Mouse (Mus musculus): ENCODE measurements around the gene Pdpn. TPM values are rescaled to one million over a fixed set of nuclear protein-coding genes. Genes with fewer than 3 reads are reported as not detected.

Gene Pdpn
- polyA plus RNA-seq, 2 experiments: 34.3 to 80.3 TPM

DNA sequence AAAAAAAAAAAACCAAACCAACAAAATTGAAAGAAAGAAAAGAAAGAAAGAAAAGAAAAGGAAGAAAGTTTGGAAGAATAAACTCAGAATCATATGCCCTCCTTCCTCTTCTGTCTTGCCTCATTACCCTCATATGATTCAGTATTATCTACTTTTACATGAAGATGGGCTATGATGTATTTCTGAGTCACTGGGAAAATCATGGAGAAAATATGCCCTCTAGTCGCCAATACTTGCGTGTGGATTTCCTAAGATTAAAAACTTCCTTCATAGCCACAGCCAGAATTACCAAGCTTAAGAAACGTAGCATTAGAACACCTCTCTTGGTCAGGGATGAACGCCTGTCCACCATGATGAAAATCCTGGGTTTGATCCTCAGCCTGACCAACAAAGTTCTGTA, 5.7 kb upstream of the Pdpn start:
- WGBS: 88% methylated on average over 4 of the region's 4 CpGs
- ATAC-seq (ENCODE audit: low FRiP score, low read depth) (no peak), DNase-seq (ENCODE audit: low spot score) (no peak)
- Histone ChIP-seq H3K9ac (ENCODE audit: low read depth, low read length, severe bottlenecking) (no peak overlapping the region), H3K27ac (replicated peaks; ENCODE audit: low read depth, low read length) (no peak overlapping the region), H3K36me3 (ENCODE audit: control insufficient read depth, insufficient read depth, low read length) (no peaks in the 10 kb centered on the region), H3K4me2 (replicated peaks; ENCODE audit: low read depth, low read length, severe bottlenecking) (no peak overlapping the region), H3K9me3 (ENCODE audit: control insufficient read depth, low read length) (no peaks in the 10 kb centered on the region), H3K4me3 (replicated peaks; ENCODE audit: low read length) (no peak overlapping the region), H3K27me3 (ENCODE audit: control insufficient read depth, insufficient read depth, low read length) (no peaks in the 10 kb centered on the region), H3K4me1 (ENCODE audit: control insufficient read depth, insufficient read depth, low read length) (peaks cover 9% of the 10 kb centered on the region)
- TF ChIP-seq POLR2A (IDR thresholded peaks at IDR 0.05; ENCODE audit: borderline replicate concordance, extremely low read depth, insufficient read depth, insufficient read length): no peak

DNA sequence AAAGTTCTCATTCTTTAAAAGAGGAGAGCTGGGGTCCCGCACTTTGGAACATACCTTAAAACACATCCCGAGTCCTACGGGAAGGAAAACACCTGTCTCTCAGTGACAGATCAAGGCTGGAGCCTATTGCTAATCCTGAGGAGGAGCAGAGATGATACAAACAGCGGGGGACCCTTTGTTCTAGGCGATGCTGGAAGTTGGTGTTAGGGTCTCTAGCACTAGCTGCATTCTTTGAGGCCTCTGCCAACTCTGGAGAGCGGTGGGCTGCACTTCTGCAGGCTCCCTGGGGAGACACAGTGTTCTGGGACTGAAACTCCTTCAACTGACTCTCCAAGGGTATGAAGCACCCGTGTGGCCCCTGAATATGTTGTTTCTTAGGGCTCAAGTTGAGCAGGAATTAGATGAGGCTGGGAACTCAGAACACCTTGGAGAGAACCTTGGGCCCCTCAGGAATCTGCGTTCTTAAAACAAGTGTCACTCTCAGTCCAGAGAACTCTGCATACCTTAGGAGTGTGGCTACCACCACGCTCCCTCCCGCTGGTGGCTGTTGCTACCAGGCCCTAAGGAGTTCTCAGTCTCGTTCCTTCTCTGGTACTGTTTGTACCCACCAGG, 3.0 kb upstream of the Pdpn start:
- H3K27ac ChIP-seq (replicated peaks; ENCODE audit: low read depth, low read length): no peak overlapping the region
- H3K9me3 ChIP-seq (ENCODE audit: control insufficient read depth, low read length): no peaks in the 10 kb centered on the region
- no peaks in the 10 kb centered on the region for H3K36me3 ChIP-seq (ENCODE audit: control insufficient read depth, insufficient read depth, low read length)
- no peaks in the 10 kb centered on the region for H3K27me3 ChIP-seq (ENCODE audit: control insufficient read depth, insufficient read depth, low read length)
- no peak for ATAC-seq (ENCODE audit: low FRiP score, low read depth)
- H3K4me3 ChIP-seq (replicated peaks; ENCODE audit: low read length): no peak overlapping the region
- TF ChIP-seq POLR2A (IDR thresholded peaks at IDR 0.05; ENCODE audit: borderline replicate concordance, extremely low read depth, insufficient read depth, insufficient read length): no peak
- no peak overlapping the region for H3K9ac ChIP-seq (ENCODE audit: low read depth, low read length, severe bottlenecking)
- no peak overlapping the region for H3K4me2 ChIP-seq (replicated peaks; ENCODE audit: low read depth, low read length, severe bottlenecking)
- peaks cover 24% of the 10 kb centered on the region for H3K4me1 ChIP-seq (ENCODE audit: control insufficient read depth, insufficient read depth, low read length)
- no peak for DNase-seq (ENCODE audit: low spot score)
- WGBS: 48% methylated on average over 11 of the region's 11 CpGs

DNA sequence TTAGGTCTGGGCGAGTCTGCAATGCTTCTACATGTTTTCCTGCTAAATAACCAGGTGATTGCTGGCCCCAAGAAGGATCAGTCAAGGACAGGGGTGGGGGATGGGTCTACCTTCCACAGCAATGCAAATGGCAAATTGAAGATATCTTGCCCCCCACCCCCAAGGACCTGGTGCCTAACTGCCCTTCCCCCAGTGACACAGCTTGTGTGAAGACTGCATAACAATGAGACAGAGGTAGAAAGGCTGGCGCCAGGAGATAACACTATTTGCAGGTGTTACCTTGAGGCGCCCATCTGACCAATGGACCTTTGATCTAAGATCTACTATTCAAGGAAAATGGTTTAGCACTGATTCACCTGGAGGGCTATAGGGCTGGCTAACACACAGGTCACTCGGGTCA, 2.5 kb upstream of the Pdpn start:
- Histone ChIP-seq H3K36me3 (ENCODE audit: control insufficient read depth, insufficient read depth, low read length) (no peaks in the 10 kb centered on the region), H3K4me2 (replicated peaks; ENCODE audit: low read depth, low read length, severe bottlenecking) (no peak overlapping the region), H3K9me3 (ENCODE audit: control insufficient read depth, low read length) (no peaks in the 10 kb centered on the region), H3K27me3 (ENCODE audit: control insufficient read depth, insufficient read depth, low read length) (no peaks in the 10 kb centered on the region), H3K9ac (ENCODE audit: low read depth, low read length, severe bottlenecking) (no peak overlapping the region), H3K4me3 (replicated peaks; ENCODE audit: low read length) (no peak overlapping the region), H3K27ac (replicated peaks; ENCODE audit: low read depth, low read length) (no peak overlapping the region), H3K4me1 (ENCODE audit: control insufficient read depth, insufficient read depth, low read length) (peaks cover 29% of the 10 kb centered on the region)
- no peak for DNase-seq (ENCODE audit: low spot score)
- ATAC-seq (ENCODE audit: low FRiP score, low read depth): no peak
- no peak for TF ChIP-seq POLR2A (IDR thresholded peaks at IDR 0.05; ENCODE audit: borderline replicate concordance, extremely low read depth, insufficient read depth, insufficient read length)
- whole genome bisulfite sequencing: 66% methylated on average over 4 of the region's 4 CpGs

DNA sequence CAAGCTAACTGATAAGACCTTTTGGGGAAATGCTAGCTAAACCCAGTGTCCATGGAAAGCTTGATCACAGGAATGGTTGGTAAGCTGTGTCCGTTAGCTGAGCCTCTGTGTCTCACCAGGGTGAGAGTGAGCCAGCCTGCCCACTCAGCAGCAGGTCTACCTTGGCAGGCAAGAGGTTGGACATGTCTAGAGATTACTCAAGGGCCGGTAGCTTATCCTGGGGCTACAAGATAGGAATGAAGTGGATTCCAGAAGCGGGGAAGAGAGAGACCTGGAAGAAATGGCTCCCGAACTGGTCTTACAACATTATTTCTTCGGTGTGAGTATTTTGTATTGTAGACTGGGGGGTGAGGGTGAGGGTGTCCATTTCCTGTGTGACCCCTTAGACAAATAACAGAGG, 1.7 kb upstream of the Pdpn start:
- no peak overlapping the region for H3K9ac ChIP-seq (ENCODE audit: low read depth, low read length, severe bottlenecking)
- no peak overlapping the region for H3K27ac ChIP-seq (replicated peaks; ENCODE audit: low read depth, low read length)
- H3K4me3 ChIP-seq (replicated peaks; ENCODE audit: low read length): no peak overlapping the region
- ATAC-seq (ENCODE audit: low FRiP score, low read depth) (no peak), DNase-seq (ENCODE audit: low spot score) (no peak)
- peak overlapping the region; percentile 90; the same call in 1 of the 2 replicates for H3K4me2 ChIP-seq (replicated peaks; ENCODE audit: low read depth, low read length, severe bottlenecking)
- no peak for TF ChIP-seq POLR2A (IDR thresholded peaks at IDR 0.05; ENCODE audit: borderline replicate concordance, extremely low read depth, insufficient read depth, insufficient read length)
- H3K36me3 ChIP-seq (ENCODE audit: control insufficient read depth, insufficient read depth, low read length): no peaks in the 10 kb centered on the region
- no peaks in the 10 kb centered on the region for H3K27me3 ChIP-seq (ENCODE audit: control insufficient read depth, insufficient read depth, low read length)
- H3K9me3 ChIP-seq (ENCODE audit: control insufficient read depth, low read length): no peaks in the 10 kb centered on the region
- WGBS: 49% methylated on average over 5 of the region's 5 CpGs
- H3K4me1 ChIP-seq (ENCODE audit: control insufficient read depth, insufficient read depth, low read length): peaks cover 37% of the 10 kb centered on the region

DNA sequence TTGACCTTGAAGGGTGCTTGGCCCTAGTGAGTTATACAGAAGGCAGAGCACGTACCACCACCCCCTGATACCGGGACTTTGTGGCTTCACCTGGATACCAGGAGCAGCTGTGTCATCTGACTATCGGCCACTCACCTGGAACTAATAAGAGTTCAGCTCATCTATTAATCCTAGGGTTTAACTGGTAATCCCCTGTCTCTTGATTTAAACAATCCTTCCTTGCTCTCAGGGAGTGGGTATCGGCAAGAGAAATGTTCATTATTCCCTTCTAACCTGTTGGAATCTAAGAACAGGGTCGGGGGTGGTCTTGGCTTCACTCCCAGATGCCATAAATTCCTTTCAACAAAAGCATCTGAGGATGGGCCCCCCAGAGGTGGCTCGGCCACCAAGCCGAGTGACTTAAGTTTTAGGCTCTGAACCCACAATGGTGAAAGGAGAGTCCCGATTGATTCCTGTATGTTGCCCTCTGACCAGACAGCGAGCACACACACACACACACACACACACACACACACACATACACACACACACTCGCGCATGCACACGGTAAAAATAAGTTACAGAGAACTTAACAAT, 837 bp upstream of the Pdpn start:
- peak; percentile 45 for DNase-seq (ENCODE audit: low spot score)
- no peaks in the 10 kb centered on the region for H3K27me3 ChIP-seq (ENCODE audit: control insufficient read depth, insufficient read depth, low read length)
- H3K27ac ChIP-seq (replicated peaks; ENCODE audit: low read depth, low read length): no peak overlapping the region
- H3K9me3 ChIP-seq (ENCODE audit: control insufficient read depth, low read length): no peaks in the 10 kb centered on the region
- WGBS: 4% methylated on average over 12 of the region's 12 CpGs
- H3K4me2 ChIP-seq (replicated peaks; ENCODE audit: low read depth, low read length, severe bottlenecking): peak overlapping the region; percentile 90
- peaks cover 43% of the 10 kb centered on the region for H3K4me1 ChIP-seq (ENCODE audit: control insufficient read depth, insufficient read depth, low read length)
- H3K36me3 ChIP-seq (ENCODE audit: control insufficient read depth, insufficient read depth, low read length): no peaks in the 10 kb centered on the region
- ATAC-seq (ENCODE audit: low FRiP score, low read depth): no peak
- TF ChIP-seq POLR2A (IDR thresholded peaks at IDR 0.05; ENCODE audit: borderline replicate concordance, extremely low read depth, insufficient read depth, insufficient read length): no peak
- peak overlapping the region; percentile 59 for H3K9ac ChIP-seq (ENCODE audit: low read depth, low read length, severe bottlenecking)
- peak overlapping the region; percentile 52 for H3K4me3 ChIP-seq (replicated peaks; ENCODE audit: low read length)
